Mouse (Mus musculus) hindbrain, embryonic 13.5 days (tissue): ENCODE measurements around the gene Myo1d. TPM values are rescaled to one million over a fixed set of nuclear protein-coding genes. Genes with fewer than 3 reads are reported as not detected.
A peak's percentile ranks its signal among the peaks of the same experiment; 100 is the strongest.

Experiments
- ATAC-seq: fragments of 200-750 bp; cut with Nextera tagmentation; 2 replicates; pipeline ENCODE4 v1.8.0; 2017; ENCODE audit warnings: moderate TSS enrichment; ENCODE audit not compliant: low FRiP score
- H3K27ac ChIP-seq: fragments of 300-500 bp; sonication (generic); 2 replicates; pipeline ENCODE4 v1.5.1; 2015; ENCODE audit warnings: inconsistent platforms, mild to moderate bottlenecking, moderate library complexity
- H3K27me3 ChIP-seq: fragments of 300-500 bp; sonication (generic); 2 replicates; pipeline ENCODE4 v1.6.1; 2015; ENCODE audit warnings: mild to moderate bottlenecking, inconsistent platforms
- H3K36me3 ChIP-seq: fragments of 300-500 bp; sonication (generic); 2 replicates; pipeline ENCODE4 v1.6.1; 2015; ENCODE audit warnings: mild to moderate bottlenecking, inconsistent platforms
- H3K4me1 ChIP-seq: fragments of 300-500 bp; sonication (generic); replicated peaks from 2 replicates; pipeline ENCODE4 v1.6.1; 2015; ENCODE audit warnings: inconsistent platforms
- H3K4me2 ChIP-seq: fragments of 300-500 bp; sonication (generic); 2 replicates; pipeline ENCODE4 v1.6.1; 2015; ENCODE audit warnings: inconsistent platforms, mild to moderate bottlenecking, moderate library complexity
- H3K4me3 ChIP-seq: fragments of 300-500 bp; sonication (generic); 2 replicates; pipeline ENCODE4 v1.5.1; 2015; ENCODE audit warnings: mild to moderate bottlenecking, inconsistent platforms
- H3K9ac ChIP-seq: fragments of 300-500 bp; sonication (generic); 2 replicates; pipeline ENCODE4 v1.6.1; 2015; ENCODE audit warnings: mild to moderate bottlenecking, inconsistent platforms
- H3K9me3 ChIP-seq: fragments of 300-500 bp; sonication (generic); 2 replicates; pipeline ENCODE4 v1.6.1; 2016; ENCODE audit warnings: inconsistent platforms
- WGBS: fragments of 180-500 bp; shearing (Covaris S2); methylation state at CpG from one replicate; pipeline ENCODE4 v1.1.7; 2015; 5-methylcytosine and 5-hydroxymethylcytosine counted together
- polyA plus RNA-seq: library from polyadenylated mRNA; unstranded; fragments of >200 nt; fragmentation: Nextera tagmentation; extraction: Ambion mirVana; gene quantifications from 2 replicates; pipeline ENCODE4 v1.2.1, GENCODE M21; 2015

The Myo1d gene
- polyA plus RNA-seq, 1 experiment from 2014 or later, result 2.2 TPM

DNA sequence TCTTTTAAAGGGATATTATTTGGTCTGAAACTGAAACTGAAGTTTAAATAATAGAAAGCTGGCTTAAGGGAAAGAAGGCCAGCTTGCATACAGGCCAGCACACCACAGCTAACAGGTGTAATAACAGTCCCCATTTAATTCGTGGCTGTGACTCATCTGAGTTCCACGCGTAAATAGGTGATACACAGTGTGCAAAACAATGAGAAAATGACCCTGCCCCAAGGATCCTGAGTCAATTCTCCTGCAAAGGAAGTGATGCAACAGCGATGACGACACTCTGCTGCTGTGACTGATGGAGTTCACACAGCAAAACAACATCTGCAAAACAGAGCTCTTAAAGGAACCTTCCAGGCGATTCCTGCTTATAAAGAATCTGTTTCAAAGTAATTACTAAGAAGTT is 68.5 kb downstream of the Myo1d start:
- Histone ChIP-seq H3K27me3 (no peaks in the 10 kb centered on the region), H3K36me3 (no peaks in the 10 kb centered on the region), H3K9me3 (no peaks in the 10 kb centered on the region), H3K4me3 (no peak overlapping the region), H3K27ac (no peak overlapping the region), H3K4me1 (no peaks in the 10 kb centered on the region), H3K9ac (no peak overlapping the region), H3K4me2 (no peak overlapping the region)
- no peak for ATAC-seq
- WGBS, result 74% methylated on average over 6 of the region's 6 CpGs

DNA sequence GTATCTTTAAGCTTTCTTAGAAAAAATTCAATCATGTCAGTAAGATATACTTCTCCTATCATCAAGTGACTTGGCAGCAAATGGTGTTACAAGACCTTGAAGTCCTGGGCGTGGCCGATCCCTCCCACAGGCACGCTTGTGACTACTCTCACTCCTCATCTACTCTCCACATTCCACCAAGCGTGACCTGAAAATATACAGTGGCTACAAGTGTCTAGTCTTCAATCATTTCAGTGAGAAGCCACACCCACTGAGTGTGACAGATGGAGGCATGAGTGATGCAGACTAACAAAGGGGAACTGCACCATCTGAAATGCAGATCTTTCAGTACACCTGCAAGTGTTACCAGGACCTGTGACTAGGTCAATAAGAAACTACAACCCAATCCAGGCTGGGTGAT is 79.2 kb downstream of the Myo1d start:
- Histone ChIP-seq H3K27ac (no peak overlapping the region), H3K36me3 (no peaks in the 10 kb centered on the region), H3K27me3 (peaks cover 5% of the 10 kb centered on the region; the same call in 1 of the 2 replicates), H3K4me2 (no peak overlapping the region), H3K4me1 (no peaks in the 10 kb centered on the region), H3K4me3 (no peak overlapping the region), H3K9ac (no peak overlapping the region), H3K9me3 (no peaks in the 10 kb centered on the region)
- 81% methylated on average over 4 of the region's 4 CpGs for WGBS
- ATAC-seq, result no peak

DNA sequence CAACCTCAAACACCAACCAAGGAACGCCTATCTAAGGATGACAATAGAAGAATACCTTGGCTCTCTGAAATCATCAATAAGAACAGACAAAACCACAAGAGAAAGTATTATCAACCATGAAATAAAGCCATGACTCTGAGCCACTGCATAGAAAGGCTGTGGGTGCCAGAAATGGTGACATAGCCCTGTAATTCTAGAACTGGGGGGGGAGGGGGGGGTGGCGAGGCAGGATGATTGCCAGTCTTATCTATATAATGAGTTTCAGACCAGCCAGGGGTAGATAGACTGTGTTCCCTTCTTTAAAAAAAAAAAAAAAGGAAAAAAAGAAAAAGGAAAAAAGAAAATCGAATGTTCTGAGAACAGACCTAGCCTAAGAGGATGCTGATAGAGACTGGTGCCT is 81.1 kb downstream of the Myo1d start:
- Histone ChIP-seq H3K4me1 (no peaks in the 10 kb centered on the region), H3K4me2 (no peak overlapping the region), H3K27ac (no peak overlapping the region), H3K4me3 (no peak overlapping the region), H3K9me3 (no peaks in the 10 kb centered on the region), H3K9ac (no peak overlapping the region), H3K36me3 (no peaks in the 10 kb centered on the region), H3K27me3 (peaks cover 5% of the 10 kb centered on the region; the same call in 1 of the 2 replicates)
- WGBS, result 89% methylated on average over 3 of the region's 3 CpGs
- no peak for ATAC-seq

DNA sequence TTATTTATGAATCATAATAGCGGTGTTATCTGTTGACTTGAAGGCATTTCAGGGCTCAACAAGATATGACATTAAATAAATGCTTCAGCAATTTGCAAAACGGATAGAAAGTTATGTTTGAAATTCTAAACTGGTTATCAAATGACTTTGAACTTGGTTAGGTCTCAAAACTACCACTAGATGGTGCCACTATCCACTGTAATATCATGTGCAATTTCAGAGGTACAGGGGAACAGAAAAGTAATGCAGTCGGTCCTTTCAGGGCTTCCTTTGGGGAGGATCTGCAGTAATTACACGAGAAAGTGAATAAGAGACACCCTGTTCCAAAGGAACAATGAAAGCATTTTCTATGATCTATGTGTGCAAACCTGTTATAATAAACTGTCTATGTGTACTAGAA is 83.5 kb downstream of the Myo1d start:
- Histone ChIP-seq H3K9ac (no peak overlapping the region), H3K4me1 (no peaks in the 10 kb centered on the region), H3K9me3 (no peaks in the 10 kb centered on the region), H3K27ac (no peak overlapping the region), H3K36me3 (no peaks in the 10 kb centered on the region), H3K4me3 (no peak overlapping the region), H3K4me2 (no peak overlapping the region), H3K27me3 (peaks cover 5% of the 10 kb centered on the region; the same call in 1 of the 2 replicates)
- 10% methylated on average over 4 of the region's 4 CpGs for WGBS
- no peak for ATAC-seq

DNA sequence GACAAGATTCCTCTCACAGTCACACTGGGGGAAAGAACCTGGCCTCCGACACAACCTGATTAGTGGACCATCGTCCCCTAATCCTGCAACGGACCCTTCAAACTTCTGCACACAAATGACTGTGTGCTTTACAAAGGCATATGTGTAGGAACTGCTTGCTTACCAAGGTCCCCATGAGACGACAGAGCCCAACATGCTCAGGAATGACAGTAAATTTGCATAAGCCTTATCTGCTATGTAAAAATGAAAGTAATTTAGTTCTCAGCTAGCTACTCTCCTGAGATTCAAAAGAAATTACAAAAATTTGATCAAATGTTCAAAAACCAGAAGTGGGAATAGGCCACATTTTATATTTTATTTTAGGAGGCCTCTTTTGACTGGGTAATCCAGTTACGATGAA is 95.2 kb downstream of the Myo1d start:
- Histone ChIP-seq H3K4me3 (no peak overlapping the region), H3K4me2 (no peak overlapping the region), H3K9ac (no peak overlapping the region), H3K36me3 (no peaks in the 10 kb centered on the region), H3K9me3 (no peaks in the 10 kb centered on the region), H3K27ac (no peak overlapping the region), H3K4me1 (no peaks in the 10 kb centered on the region), H3K27me3 (no peaks in the 10 kb centered on the region)
- no peak for ATAC-seq
- 85% methylated on average over 5 of the region's 5 CpGs for WGBS

DNA sequence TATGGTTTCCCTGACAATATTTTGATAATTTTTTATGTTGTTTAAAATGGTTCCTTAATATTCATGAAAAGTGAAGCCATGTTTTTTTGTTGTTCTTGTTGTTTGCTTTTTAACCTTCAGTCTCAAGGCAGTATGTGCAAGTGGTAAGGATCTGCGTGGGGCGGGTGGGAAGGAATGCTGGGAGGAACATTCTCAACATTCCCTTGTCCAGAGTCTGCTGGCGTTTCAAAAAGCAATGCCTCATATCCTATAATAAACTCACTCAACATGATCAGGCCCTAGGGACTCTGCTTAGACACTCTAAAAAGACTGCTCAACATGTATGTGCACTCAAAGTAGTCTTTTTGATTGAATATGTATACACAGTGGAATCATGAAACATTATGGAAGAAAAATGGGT is 97.1 kb downstream of the Myo1d start:
- no peak overlapping the region for H3K4me2 ChIP-seq
- no peaks in the 10 kb centered on the region for H3K4me1 ChIP-seq
- H3K9ac ChIP-seq, result no peak overlapping the region
- H3K4me3 ChIP-seq, result no peak overlapping the region
- no peaks in the 10 kb centered on the region for H3K27me3 ChIP-seq
- no peaks in the 10 kb centered on the region for H3K36me3 ChIP-seq
- no peaks in the 10 kb centered on the region for H3K9me3 ChIP-seq
- no peak overlapping the region for H3K27ac ChIP-seq
- WGBS, result 75% methylated on average over 3 of the region's 3 CpGs
- ATAC-seq, result no peak

DNA sequence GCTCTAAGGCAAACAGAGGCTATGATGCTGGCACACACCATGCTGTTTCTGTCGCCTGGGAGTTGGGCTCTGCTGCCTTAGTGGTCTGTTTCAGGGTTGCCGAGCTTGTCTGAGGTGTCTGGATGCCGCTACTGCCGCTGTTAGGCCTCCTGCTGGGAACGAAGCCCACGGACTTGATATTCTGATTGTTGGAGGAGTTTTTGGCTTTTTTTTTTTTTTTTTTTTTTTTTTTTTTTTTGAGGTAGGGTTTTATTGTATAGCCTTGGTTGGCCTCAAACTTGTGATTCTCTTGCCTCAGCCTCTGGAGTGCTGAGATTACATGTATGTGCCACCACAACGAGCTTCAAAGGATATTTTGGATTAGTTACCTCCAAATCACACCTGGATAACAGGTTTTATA is 106.8 kb downstream of the Myo1d start:
- Histone ChIP-seq H3K4me3 (no peak overlapping the region), H3K27me3 (0 out of 2 replicates have a peak, but pooled peaks cover 2% of the 10 kb centered on the region), H3K4me2 (no peak overlapping the region), H3K27ac (no peak overlapping the region), H3K4me1 (peaks cover 8% of the 10 kb centered on the region; the same call in 1 of the 2 replicates), H3K9ac (no peak overlapping the region), H3K9me3 (no peaks in the 10 kb centered on the region), H3K36me3 (no peaks in the 10 kb centered on the region)
- no peak for ATAC-seq
- 39% methylated on average over 7 of the region's 7 CpGs for WGBS

DNA sequence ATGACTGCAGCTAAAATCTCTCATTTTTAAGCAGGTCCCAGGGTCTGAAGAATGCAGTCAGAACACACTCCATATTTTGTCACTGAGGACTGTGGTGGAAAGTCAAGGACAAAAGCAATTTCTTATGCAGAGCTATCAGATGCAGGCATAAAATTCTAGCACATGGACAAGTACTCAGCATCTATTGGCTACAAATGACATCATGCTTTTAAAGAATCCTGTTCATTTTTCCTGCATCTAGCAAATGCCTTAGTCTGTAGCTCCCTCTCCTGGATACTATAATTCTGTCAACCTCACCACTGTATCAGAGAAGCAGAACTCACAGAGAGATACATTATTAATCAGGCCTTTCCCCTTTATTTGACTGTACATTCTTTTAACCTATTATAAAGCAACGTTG is 109.4 kb downstream of the Myo1d start:
- Histone ChIP-seq H3K4me3 (no peak overlapping the region), H3K27me3 (0 out of 2 replicates have a peak, but pooled peaks cover 2% of the 10 kb centered on the region), H3K9ac (no peak overlapping the region), H3K4me1 (peaks cover 8% of the 10 kb centered on the region; the same call in 1 of the 2 replicates), H3K36me3 (no peaks in the 10 kb centered on the region), H3K4me2 (no peak overlapping the region), H3K27ac (peak overlapping the region; percentile 56; the same call in 1 of the 2 replicates), H3K9me3 (no peaks in the 10 kb centered on the region)
- 41% methylated on average over 1 of the region's 1 CpGs for WGBS
- peak; percentile 80 for ATAC-seq

DNA sequence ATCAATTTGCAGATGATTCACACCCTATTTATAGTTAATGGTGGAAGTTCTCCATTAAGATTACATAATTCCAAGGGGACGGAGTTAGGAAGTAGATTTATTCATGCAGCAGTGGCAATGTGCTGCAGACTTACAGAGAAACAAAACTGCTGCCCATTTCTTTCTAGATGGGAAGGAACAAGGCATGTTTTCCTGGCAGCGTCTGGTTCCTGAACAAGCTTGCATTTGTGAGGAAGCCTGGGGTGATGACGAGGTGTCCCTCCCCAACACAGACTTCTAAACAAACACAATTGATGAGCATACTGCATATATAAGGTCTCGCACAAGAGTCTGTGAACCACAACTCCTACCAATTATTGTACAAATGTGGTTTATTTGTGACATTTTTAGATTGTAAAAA is 109.9 kb downstream of the Myo1d start:
- Histone ChIP-seq H3K27me3 (0 out of 2 replicates have a peak, but pooled peaks cover 2% of the 10 kb centered on the region), H3K36me3 (no peaks in the 10 kb centered on the region), H3K4me1 (peaks cover 8% of the 10 kb centered on the region; the same call in 1 of the 2 replicates), H3K9ac (peak overlapping the region; percentile 14; the same call in 1 of the 2 replicates), H3K27ac (peak overlapping the region; percentile 56; the same call in 1 of the 2 replicates), H3K4me3 (no peak overlapping the region), H3K4me2 (no peak overlapping the region), H3K9me3 (no peaks in the 10 kb centered on the region)
- WGBS, result 58% methylated on average over 4 of the region's 4 CpGs
- no peak for ATAC-seq

DNA sequence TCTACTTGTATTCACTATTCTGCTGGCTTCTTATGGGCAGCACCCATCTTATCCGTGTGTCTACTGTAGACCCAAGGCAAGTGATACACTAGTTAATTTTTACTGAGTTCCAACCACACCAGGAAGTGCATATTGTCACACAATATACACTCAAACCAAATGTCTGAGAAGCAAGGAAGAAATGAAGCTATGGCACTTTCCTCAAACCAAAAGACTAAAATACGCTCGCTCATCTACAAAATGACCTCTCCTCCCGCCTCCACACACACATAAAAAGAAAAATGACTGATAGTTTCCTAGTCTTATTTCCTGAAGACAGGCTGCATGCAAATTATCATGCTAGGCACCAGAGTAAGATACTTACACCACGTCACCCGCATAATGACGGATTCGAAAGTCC is 113.6 kb downstream of the Myo1d start:
- Histone ChIP-seq H3K9me3 (no peaks in the 10 kb centered on the region), H3K4me1 (peaks cover 8% of the 10 kb centered on the region; the same call in 1 of the 2 replicates), H3K4me3 (no peak overlapping the region), H3K9ac (no peak overlapping the region), H3K27ac (no peak overlapping the region), H3K36me3 (no peaks in the 10 kb centered on the region), H3K27me3 (no peaks in the 10 kb centered on the region), H3K4me2 (no peak overlapping the region)
- WGBS, result 94% methylated on average over 8 of the region's 8 CpGs
- ATAC-seq, result no peak

DNA sequence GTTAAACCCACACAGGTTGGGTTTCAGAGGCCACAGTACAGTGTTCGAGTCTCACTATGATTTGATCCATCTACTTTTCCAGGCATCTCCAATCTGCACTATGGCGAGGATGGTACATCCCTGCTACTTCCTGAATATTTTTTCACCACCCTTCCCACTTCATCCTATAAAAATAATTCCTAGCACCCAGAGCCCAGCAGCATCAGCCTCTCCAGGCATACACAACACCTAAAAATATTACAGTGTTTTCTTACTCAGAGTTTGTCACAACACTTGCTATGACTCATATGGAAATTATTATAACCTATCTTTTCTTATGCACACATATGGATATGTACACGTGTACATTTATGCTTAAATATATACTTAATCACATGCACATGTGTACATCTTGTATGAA is 115.6 kb downstream of the Myo1d start:
- no peak overlapping the region for H3K27ac ChIP-seq
- no peaks in the 10 kb centered on the region for H3K36me3 ChIP-seq
- no peaks in the 10 kb centered on the region for H3K27me3 ChIP-seq
- no peak overlapping the region for H3K9ac ChIP-seq
- H3K9me3 ChIP-seq, result no peaks in the 10 kb centered on the region
- no peak overlapping the region for H3K4me3 ChIP-seq
- WGBS, result 88% methylated on average over 3 of the region's 3 CpGs
- no peak overlapping the region for H3K4me2 ChIP-seq
- no peak for ATAC-seq
- no peaks in the 10 kb centered on the region for H3K4me1 ChIP-seq

DNA sequence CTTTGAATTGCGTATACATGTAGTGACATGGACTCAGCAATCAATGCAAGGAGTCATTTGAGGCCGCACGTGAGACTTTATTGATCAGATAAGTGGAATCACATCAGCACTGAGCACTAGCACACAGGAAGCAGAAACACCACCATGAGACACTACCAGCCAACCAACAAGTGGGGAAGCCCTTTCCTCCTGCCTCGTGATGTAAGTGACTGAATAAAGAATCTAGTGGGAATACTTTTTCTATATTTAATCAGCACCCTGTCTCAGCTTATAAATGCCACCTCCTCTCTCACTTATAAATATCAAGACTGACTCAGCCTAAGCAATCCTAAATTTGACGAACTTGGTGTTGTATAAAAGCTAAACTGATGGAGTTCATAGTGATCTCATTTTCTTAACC is 134.7 kb downstream of the Myo1d start:
- no peak for ATAC-seq

DNA sequence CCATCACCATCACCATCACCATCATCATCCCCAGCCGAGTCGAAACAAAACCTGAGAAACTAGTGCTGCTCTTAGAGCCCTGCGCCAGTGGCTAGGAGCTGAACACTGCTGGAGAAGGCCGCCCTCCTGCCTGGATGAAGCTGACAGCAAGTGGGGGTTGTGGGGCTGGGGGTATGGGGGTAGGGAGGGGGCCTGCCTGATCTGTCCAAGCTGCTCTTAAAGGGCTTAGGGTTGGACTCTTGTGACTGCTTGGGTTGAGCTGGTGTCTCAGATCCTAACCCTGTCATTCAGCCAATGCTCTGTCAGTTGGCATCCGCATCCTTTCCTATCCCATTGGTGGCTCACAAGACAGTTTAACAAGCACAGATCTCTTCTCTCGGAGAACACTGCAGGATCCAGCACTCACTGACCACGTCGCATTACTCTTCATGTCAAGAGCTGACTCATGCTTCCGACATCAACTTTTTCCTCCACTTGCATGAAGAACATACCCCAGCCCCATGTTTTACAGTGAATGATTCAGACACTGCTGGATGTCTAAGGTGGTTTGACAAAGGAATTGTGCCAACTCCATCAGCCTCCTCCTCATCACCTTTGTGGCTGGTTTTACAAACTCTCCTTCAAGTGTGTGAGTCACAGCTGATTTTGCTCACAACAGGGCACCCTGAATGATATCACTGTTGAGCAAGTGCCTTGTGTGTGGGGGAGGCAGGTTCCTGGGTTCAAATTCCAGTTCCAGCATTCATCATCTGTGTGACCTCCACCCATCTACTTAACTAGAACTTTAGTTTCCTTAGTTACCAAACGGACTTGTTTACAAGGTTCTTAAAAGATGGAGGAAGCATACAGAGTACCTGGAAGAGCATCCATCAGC is 150.6 kb downstream of the Myo1d start:
- Histone ChIP-seq H3K27me3 (peaks cover 3% of the 10 kb centered on the region; the same call in 1 of the 2 replicates), H3K9ac (no peak overlapping the region), H3K4me3 (no peak overlapping the region), H3K27ac (no peak overlapping the region), H3K9me3 (no peaks in the 10 kb centered on the region), H3K4me1 (no peaks in the 10 kb centered on the region), H3K36me3 (no peaks in the 10 kb centered on the region), H3K4me2 (no peak overlapping the region)
- ATAC-seq, result no peak
- WGBS, result 89% methylated on average over 10 of the region's 10 CpGs

More for the DNA sequence above, 134.7 kb downstream of the Myo1d start:
- no peak overlapping the region for H3K4me2 ChIP-seq
- no peak overlapping the region for H3K27ac ChIP-seq
- H3K9me3 ChIP-seq, result no peaks in the 10 kb centered on the region
- WGBS, result 94% methylated on average over 5 of the region's 5 CpGs
- H3K9ac ChIP-seq, result no peak overlapping the region
- no peaks in the 10 kb centered on the region for H3K36me3 ChIP-seq
- H3K4me1 ChIP-seq, result no peaks in the 10 kb centered on the region
- H3K27me3 ChIP-seq, result no peaks in the 10 kb centered on the region
- no peak overlapping the region for H3K4me3 ChIP-seq
